10 mouse cellular contexts compared by ENCODE assay signal in the genomic region with DNA sequence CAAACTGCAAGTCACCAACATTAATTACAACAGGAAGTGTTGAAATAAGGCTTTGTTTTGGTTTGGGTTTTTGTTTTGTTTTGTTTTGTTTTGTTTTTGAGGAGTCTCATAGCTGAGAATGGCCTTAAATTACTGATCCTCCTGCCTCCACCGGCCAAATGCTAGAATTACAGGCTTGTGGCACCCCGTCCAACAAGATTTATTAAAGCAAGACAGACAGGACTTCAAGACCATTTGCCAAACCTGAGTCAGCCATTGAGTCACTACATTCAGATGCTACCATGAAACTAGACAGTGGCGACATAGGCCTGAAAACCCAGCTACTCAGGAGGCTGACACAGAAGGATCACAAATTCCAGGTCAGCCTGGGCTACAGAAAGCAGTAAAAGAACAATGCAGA. TPM values are rescaled to one million over a fixed set of nuclear protein-coding genes. Genes with fewer than 3 reads are reported as not detected.
DNase-seq lines count a peak whose midpoint lies in the region; ATAC-seq and TF ChIP-seq lines count a peak whose summit lies in the region.
"Had no signal": no experiment of that assay in that cellular context is flagged by ENCODE, and none has a peak within 500 bp of the region (broad histone marks: within the 10 kb centered on the region; RNA-seq: fewer than 3 reads in every experiment).

No protein-coding gene starts in this region.

- no peak for TF ChIP-seq EP300 in lung, postnatal 0 days (IDR thresholded peaks at IDR 0.05)

- WGBS in lung, postnatal 0 days: 54% methylated on average over 3 of the region's 3 CpGs
- 76% methylated on average over 3 of the region's 3 CpGs for WGBS in midbrain, embryonic 14.5 days
- 64% methylated on average over 3 of the region's 3 CpGs for WGBS in hindbrain, embryonic 13.5 days

- H3K4me2 ChIP-seq in lung, postnatal 0 days (replicated peaks; ENCODE audit: low read depth, low read length): no peak overlapping the region
- H3K4me2 ChIP-seq in midbrain, embryonic 14.5 days (ENCODE audit: low read length): no peak overlapping the region
- H3K4me2 ChIP-seq in hindbrain, embryonic 13.5 days: no peak overlapping the region

- H3K4me1 ChIP-seq in lung, postnatal 0 days (ENCODE audit: insufficient read depth, low read depth, low read length): no peaks in the 10 kb centered on the region; the same call in 1 of the 2 replicates
- H3K4me1 ChIP-seq in midbrain, embryonic 14.5 days (ENCODE audit: control insufficient read depth, insufficient read depth, low read length): peaks cover 26% of the 10 kb centered on the region
- H3K4me1 ChIP-seq in hindbrain, embryonic 13.5 days (replicated peaks): peaks cover 34% of the 10 kb centered on the region

- no peak overlapping the region for H3K9ac ChIP-seq in lung, postnatal 0 days (replicated peaks; ENCODE audit: low read depth)
- H3K9ac ChIP-seq in midbrain, embryonic 14.5 days (replicated peaks; ENCODE audit: low read length): no peak overlapping the region
- no peak overlapping the region for H3K9ac ChIP-seq in hindbrain, embryonic 13.5 days

- TF ChIP-seq CTCF in lung, postnatal 0 days (IDR thresholded peaks at IDR 0.05): peak; percentile 55

- peak; percentile 83 for DNase-seq in adrenal gland, adult 2 months
- no peak for DNase-seq in adrenal gland, postnatal 4 days (ENCODE audit: low spot score in 2 of 2)
- peak; percentile 67 for DNase-seq in lung, postnatal 0 days (ENCODE audit: low spot score)
- DNase-seq in lung, postnatal 25 days (ENCODE audit: low spot score): no peak
- DNase-seq in splenic B cell, adult 2 months (ENCODE audit: low read depth, low spot score): peak; percentile 72
- no peak for DNase-seq in midbrain, embryonic 14.5 days
- DNase-seq: cerebellum, adult 8-10 months had no signal

- H3K9me3 ChIP-seq in lung, postnatal 0 days (ENCODE audit: low read length): no peaks in the 10 kb centered on the region
- no peaks in the 10 kb centered on the region for H3K9me3 ChIP-seq in midbrain, embryonic 14.5 days (ENCODE audit: control insufficient read depth, low read length)
- H3K9me3 ChIP-seq in hindbrain, embryonic 13.5 days: no peaks in the 10 kb centered on the region

- no peaks in the 10 kb centered on the region for H3K27me3 ChIP-seq in lung, postnatal 0 days (replicated peaks; ENCODE audit: insufficient read depth, low read length)
- H3K27me3 ChIP-seq in splenic B cell, adult 2 months (ENCODE audit: control insufficient read depth, insufficient read depth, low read length, poor library complexity, severe bottlenecking): no peaks in the 10 kb centered on the region
- H3K27me3 ChIP-seq in midbrain, embryonic 14.5 days (ENCODE audit: control insufficient read depth, insufficient read depth, low read length): no peaks in the 10 kb centered on the region
- H3K27me3 ChIP-seq in hindbrain, embryonic 13.5 days: no peaks in the 10 kb centered on the region

- H3K4me3 ChIP-seq in lung, postnatal 0 days (ENCODE audit: low read depth, low read length): no peak overlapping the region
- H3K4me3 ChIP-seq in midbrain, embryonic 14.5 days (replicated peaks; ENCODE audit: low read depth, low read length): no peak overlapping the region
- no peak overlapping the region for H3K4me3 ChIP-seq in hindbrain, embryonic 13.5 days

- H3K36me3 ChIP-seq in lung, postnatal 0 days (ENCODE audit: insufficient read depth, low read length): no peaks in the 10 kb centered on the region
- no peaks in the 10 kb centered on the region for H3K36me3 ChIP-seq in splenic B cell, adult 2 months (ENCODE audit: control insufficient read depth, insufficient read depth, low read length, poor library complexity, severe bottlenecking)
- H3K36me3 ChIP-seq in midbrain, embryonic 14.5 days (ENCODE audit: control insufficient read depth, insufficient read depth, low read length): no peaks in the 10 kb centered on the region
- no peaks in the 10 kb centered on the region for H3K36me3 ChIP-seq in hindbrain, embryonic 13.5 days

- no peak for ATAC-seq in lung, postnatal 0 days
- ATAC-seq in hematopoietic stem cell, adult 5-6 weeks (replicated peaks in 1 of 2; ENCODE audit: insufficient read depth in 1 of 2, low FRiP score in 2 of 2, low TSS enrichment in 1 of 2, low read depth in 1 of 2, poor library complexity in 2 of 2, severe bottlenecking in 2 of 2): peak; percentile 22 to 24
- ATAC-seq in midbrain, embryonic 14.5 days (ENCODE audit: low FRiP score, low TSS enrichment): no peak
- no peak for ATAC-seq in hindbrain, embryonic 13.5 days (ENCODE audit: low FRiP score)
- ATAC-seq: forebrain, embryonic 16.5 days had no signal

- no peak overlapping the region for H3K27ac ChIP-seq in lung, postnatal 0 days (ENCODE audit: low read length)
- no peak overlapping the region for H3K27ac ChIP-seq in midbrain, embryonic 14.5 days (replicated peaks; ENCODE audit: low read depth, low read length)
- no peak overlapping the region for H3K27ac ChIP-seq in hindbrain, embryonic 13.5 days

RNA-seq across cellular contexts. Expression of a gene that starts 1.8 kb away (rescaled TPM):
- total RNA-seq in adrenal gland, adult 2 months (2021): 10 to 100 TPM; 52.9 to 58.3 TPM
- 54.8 and 62.0 TPM in 2 replicates for polyA plus RNA-seq in adrenal gland, adult 2 months (2012; rRNA removed)
- 10 to 100 TPM; 43.5 to 54.8 TPM for total RNA-seq in adrenal gland, postnatal 4 days (2021)
- polyA plus RNA-seq in lung, postnatal 0 days (2015; fragmentation: Nextera tagmentation; extraction: Ambion mirVana): 13.4 and 14.5 TPM in 2 replicates
- 34.4 and 35.1 TPM in 2 replicates for total RNA-seq in hematopoietic stem cell, adult 5-6 weeks (2017)
- polyA plus RNA-seq in midbrain, embryonic 14.5 days (2014; fragmentation: Nextera tagmentation; extraction: Ambion mirVana): 8.1 and 12.0 TPM in 2 replicates
- 13.0 and 13.3 TPM in 2 replicates for polyA plus RNA-seq in hindbrain, embryonic 13.5 days (2015; fragmentation: Nextera tagmentation; extraction: Ambion mirVana)

RNA-seq across cellular contexts. Expression of a gene that starts 1.9 kb away (rescaled TPM):
- total RNA-seq in adrenal gland, adult 2 months (2021): 10 to 100 TPM; 24.0 to 28.3 TPM
- 15.9 and 16.5 TPM in 2 replicates for polyA plus RNA-seq in adrenal gland, adult 2 months (2012; rRNA removed)
- 10 to 100 TPM; 34.0 to 35.7 TPM for total RNA-seq in adrenal gland, postnatal 4 days (2021)
- 24.4 and 26.0 TPM in 2 replicates for polyA plus RNA-seq in lung, postnatal 0 days (2015; fragmentation: Nextera tagmentation; extraction: Ambion mirVana)
- 36.4 and 45.5 TPM in 2 replicates for total RNA-seq in hematopoietic stem cell, adult 5-6 weeks (2017)
- 100 and 115 TPM in 2 replicates for polyA plus RNA-seq in midbrain, embryonic 14.5 days (2014; fragmentation: Nextera tagmentation; extraction: Ambion mirVana)
- polyA plus RNA-seq in hindbrain, embryonic 13.5 days (2015; fragmentation: Nextera tagmentation; extraction: Ambion mirVana): 89.4 and 90.8 TPM in 2 replicates

Comparison
In these comparisons a context has a peak if more than half of its experiments do, and no peak if none do; other contexts are left out.
1. DNase-seq: peak in adrenal gland, adult 2 months (single experiment), lung, postnatal 0 days (single experiment) and splenic B cell, adult 2 months (single experiment); none in adrenal gland, postnatal 4 days (0 of 2), lung, postnatal 25 days (single experiment) and midbrain, embryonic 14.5 days (single experiment).
2. ATAC-seq: peak in hematopoietic stem cell, adult 5-6 weeks (2 of 2); none in lung, postnatal 0 days (single experiment), midbrain, embryonic 14.5 days (single experiment) and hindbrain, embryonic 13.5 days (single experiment).